Mouse (Mus musculus): ENCODE measurements around the gene Exd2.
A peak's percentile ranks its signal among the peaks of the same experiment; 100 is the strongest.

Gene Exd2

DNA sequence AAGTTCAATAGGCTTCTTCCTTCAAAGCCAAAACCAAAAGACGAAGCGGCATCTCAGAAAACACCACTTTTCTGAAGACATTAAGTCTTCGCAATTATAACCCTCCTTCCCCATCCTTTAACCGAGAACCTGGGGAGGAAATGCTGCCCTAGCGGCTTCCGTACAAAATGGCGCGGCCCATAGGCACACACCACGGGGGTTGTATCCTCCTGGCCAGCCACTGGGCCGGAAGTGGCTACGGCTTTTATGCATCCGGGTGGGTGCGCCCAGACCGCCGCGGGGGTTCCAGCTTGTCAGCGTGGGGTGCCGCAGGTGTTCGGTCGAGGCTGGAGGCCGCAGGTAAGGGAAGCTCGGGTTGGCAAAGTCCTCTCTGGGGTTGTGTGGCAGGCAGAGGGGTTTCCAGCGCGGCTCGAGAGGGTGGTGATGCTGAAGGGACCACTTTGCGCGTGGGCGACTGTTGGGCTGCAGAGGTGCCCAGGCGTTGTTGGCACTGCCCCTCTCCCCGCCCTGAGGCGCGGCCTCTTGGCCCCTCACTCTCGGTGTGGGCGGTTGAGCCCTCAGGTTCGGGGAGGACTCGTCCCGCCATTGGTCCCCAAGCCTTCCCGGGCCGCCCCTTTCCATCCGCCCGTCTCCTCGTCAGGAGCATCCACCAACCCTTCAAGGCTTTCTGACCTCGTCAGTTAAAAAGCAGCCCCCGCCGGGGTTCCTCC is at the start of gene Exd2:
TSS of gene Exd2 (plus strand) at position 154 of the 710 bp plus-strand sequence.
- peak; percentile 94 for DNase-seq

DNA sequence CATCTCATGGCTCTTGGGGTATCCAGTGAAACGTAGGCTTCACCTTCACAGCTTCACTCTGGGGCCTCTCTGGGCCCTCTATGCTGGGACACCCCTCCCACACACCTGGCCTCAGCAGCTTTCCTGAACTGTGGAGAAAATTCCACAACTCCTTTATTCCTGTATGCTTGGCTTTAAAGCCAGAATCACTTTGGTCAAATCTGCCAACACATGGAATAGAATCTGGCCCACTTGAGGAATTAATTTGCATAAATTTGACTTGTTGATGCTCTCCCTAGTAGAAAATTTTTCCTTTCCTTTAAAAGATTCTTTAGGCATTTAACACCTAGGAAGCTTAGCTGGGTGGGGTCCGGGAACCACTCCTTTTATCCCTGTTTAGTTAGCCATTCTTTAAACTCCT is 47.8 kb upstream of the Exd2 start:
- no peak for DNase-seq

DNA sequence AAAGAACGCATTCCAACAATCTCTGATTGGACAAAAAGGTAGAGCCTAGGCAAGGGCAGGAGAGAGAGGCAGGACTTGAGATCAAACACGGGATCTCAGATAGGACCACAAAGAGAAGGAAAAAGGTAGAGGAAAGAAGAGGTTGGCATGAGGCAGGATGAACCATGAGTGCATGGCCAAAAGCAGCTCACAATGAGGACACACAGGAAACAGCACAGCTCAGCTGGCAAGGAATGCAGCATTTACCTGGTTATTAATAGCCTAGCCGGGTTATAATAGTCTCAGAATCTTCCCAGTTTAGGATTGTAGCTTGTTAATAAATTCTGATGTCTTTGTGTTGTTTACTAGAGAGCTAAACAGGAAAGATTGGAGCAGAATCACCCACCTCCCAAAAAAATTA is 35.2 kb upstream of the Exd2 start:
- DNase-seq, result no peak

DNA sequence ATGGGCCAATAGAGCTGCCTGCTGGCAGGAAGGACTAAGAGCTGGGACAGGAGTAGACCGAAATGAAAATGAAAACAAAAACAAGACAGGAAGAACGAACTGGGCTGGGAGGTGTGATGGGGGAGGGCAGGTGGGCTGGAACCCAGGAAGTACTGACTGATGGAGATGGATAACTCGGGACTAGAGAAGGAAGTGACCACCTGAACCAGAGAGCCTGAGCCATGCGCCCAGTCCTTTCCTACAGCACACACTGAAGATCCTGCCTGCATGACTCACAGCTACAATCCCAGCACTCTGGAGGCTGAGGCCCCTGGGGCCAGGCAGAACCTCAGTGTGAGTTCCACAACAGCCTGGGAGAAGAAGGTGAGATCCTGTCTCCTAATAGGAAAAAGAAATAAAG is 29.6 kb upstream of the Exd2 start:
- no peak for DNase-seq

DNA sequence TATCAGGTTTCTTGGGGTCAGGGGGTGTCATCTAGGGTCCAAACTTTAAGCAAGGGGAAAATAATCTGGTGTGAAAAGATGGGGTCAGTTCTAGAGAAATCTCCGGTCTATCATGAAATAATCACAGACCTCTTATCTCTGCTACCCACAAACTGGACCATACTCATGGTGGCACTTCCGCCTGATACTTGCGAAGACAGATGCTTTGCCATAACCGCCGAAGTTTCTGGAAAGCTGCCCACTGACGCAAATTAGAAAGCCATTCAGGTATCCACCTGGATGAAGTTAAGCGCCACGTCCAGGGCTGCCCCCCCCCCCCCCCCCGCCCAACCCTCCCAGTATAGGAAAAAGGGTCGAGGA is 28.3 kb upstream of the Exd2 start:
- no peak for DNase-seq

DNA sequence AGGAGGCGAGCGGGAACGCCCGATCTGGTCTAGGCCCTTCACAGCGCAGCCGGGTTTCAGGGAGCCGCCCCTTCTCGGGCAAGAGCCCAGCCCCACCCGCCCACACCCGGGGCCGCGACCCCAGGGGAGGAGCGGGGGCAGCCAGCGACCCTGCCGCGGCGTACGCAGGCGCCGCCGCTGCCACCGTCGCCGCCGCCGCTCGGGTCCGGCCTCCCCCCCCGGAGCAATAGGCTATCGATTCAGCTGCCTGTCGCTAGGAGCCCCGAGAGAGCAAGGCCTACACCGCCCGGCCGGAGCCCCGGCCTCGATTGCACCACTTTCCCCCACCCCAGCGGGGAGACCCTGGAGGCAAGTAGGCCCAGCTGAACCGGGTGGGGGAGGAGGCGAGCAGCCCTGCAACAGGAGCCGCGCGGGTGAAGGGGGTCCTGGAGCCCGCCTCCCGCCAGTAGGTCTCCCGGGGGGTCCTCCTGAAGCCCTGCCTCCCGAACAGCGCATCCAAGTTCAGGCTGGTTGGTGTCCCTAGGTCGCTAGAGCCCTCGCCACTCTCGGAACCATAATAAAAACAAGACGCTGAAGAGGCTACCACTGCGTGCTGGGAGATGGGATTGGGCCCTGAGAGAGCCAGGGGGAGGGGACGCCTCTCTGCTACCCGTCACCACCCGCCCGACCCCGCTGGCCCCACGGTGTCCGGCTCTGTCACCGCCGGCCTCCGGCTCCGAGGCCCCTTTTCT is 27.8 kb upstream of the Exd2 start:
- DNase-seq, result peak; percentile 87

DNA sequence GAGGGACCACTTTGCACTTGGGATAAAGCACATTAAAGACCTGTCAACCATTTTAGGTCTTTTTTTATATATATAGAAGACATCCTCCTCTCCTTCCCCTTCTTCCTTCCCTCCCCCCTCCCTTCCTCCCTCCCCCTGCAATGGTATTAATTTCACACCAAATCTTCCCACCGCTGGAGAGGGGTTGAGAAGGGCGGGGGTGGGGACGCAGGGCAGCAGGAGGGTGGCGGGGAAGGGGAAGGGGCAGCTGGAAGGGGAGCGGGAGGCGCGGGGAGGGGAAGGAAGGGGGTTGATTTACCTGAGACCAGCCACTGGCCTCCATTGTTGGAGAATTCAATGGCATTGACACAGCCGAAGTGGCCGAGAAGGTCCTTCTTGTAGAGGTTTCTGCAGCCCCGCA is 27.0 kb upstream of the Exd2 start:
- DNase-seq, result peak; percentile 53

DNA sequence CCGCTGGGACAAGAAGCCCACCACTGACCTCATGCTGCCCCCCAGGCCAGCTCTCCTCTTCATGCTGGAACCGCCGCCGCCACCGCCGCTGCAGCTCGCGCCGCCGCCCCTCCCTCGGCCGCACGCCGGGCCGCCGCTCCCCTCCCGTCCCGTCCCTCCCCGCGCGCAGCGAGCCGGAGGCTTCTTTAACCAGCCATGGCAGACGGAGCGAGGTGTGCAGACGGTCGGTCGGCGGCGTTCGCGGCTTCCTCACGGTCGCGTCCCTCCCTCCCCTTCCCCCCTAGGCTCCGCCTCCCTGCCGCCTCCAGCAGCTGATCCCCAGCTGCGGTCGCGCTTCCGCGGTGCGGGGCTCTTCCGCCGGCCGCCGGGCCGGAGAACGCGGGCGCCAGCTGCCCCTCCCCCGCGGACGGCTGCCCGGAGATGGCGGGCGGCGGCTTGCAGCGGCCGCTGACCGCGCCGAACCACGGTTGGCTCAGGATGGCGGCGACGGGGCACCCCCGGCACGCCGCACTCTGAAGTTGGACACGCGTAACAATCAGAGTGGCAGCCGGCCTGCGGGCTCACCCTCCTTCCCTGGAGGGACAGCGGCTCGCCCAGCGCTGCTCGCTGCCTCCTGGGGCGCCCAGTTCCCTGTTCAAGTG is 26.4 kb upstream of the Exd2 start, which contains the start of gene Dcaf5:
TSS of gene Dcaf5 (minus strand) at position 266 of the 641 bp plus-strand sequence.
- DNase-seq, result peak; percentile 89

DNA sequence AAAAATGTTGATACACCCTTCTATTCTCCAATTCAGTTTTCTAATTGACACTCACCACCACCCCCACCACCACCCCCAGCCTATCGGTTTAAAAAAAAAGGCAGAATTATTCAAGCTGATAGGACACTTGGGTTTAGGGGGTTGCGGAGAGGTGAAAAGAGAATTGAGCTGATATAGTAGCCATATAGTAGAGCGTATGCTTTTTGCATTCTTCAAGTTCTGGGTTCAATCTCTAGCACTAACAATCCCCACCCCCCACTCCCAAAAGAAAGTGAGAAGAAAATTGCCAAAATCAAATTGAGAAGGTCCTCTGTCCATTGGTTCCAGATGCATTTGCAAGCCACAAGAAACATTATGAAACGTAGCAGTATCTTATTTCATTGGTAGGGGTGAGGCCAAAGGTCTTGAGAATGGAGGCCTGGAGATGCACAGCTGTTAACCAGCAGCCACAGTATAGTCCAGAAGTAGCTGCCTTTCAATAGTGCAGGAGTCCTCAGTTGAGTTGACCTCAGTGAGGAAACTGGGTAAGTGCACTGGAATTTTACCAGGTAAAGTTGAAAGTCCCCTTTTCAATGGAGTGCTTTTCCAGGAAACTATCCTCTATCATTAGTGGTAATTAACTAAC is 25.7 kb upstream of the Exd2 start:
- DNase-seq, result peak; percentile 44

DNA sequence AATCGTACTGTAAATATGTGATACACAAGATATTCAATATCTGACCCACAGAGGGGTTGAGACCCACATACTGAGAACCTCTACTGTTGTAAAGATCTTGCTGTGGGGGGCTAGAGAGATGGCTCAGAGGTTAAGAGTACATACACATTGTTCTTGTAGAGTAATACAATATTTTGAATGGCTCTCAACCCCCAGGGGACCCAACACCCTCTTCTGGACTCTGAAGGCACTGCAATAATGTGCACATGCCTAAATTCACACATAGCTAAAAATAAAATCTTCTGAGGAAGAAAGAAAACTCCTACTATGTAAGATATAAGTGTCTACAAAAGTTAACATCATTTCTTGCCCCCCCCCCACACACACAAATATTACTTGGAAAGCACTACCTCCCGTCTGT is 21.9 kb upstream of the Exd2 start:
- peak; percentile 17 for DNase-seq

DNA sequence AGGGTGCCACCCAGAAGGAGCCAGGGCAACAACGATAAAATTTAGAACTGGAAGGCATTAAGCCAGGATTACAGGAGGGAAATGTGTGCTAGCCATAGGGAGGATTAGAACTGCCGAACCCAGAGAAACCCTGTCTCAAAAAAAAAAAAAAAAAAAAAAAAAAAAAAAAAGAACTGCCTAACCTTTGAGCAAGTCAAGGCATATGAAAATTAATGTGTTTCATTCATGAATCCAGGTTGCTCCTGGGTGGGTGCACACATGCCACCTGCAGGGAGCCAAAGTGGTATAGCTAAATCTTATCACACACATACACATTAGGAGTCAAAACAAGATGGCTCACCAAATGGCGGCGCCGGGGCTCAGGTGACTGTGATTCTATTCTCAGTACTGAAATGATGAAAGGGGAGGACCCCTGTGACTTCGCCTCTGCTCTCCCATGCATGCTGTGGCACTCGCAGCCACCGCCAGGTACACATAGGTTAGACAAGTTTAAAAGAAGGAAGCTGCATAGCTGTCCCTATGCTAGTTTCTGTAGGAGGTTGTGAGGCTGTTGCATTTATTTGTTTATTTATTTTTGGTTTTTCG is 18.3 kb upstream of the Exd2 start:
- DNase-seq, result no peak

DNA sequence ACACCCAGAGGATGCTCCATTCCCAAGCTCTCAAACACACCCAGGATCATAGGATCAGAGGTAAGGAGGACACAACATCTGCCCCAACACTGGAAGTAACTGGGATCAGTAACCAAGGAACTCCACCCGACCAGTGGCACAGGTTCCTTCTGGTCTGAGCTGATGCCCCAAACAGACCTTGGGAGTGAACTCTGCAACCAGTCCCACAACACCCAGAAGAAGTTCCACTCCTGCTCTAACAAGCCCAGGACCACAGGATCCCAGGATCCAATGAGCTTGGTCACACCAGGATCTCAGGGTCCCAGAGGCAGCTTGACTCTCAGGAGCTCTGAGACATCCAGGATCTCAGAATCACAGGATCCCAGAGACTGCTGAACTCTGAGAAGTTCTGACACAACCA is 9.4 kb upstream of the Exd2 start:
- no peak for DNase-seq

DNA sequence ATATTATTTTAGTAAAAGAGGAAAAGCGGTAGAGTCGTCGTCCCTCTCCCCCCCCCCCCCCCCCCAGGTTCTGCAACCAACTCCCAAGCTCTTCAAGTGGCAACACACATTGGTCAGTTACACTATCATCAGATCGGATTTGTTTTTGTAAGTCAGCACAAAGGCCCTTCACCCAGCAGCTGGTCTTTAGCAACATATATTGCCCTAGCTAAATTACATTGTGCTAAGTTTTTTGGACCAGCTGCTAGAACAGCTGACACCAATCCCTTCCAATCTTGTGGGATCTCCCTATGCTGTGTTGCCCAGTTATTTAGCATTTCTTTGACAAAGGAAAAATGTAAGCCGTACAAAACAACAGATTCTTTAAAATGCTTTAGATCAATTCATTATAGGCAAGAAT is 4.9 kb upstream of the Exd2 start:
- DNase-seq, result no peak

DNA sequence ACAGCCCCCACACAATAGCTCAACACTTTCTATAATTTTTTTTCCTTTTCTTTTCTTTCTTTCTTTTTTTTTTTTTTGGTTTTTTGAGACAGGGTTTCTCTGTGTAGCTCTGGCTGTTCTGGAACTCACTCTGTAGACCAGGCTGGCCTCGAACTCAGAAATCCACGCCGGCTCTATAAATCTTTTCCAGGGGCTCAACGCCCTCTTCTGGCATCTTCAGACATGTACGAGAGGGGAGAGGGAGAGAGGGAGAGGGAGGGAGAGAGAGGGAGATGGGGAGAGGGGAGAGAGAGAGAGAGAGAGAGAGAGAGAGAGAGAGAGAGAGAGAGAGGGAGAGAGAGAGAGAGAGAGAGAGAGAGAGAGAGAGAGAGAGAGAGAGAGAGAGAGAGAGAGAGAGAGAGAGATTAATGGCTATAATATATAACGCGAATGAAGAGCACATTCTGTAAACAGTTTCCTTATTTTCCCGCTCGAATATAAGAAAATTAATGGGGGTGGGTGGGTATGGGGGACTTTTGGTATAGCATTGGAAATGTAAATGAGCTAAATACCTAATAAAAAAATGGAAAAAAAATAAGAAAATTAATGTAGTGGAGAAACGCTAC is 501 bp upstream of the Exd2 start:
- peak; percentile 58 for DNase-seq

DNA sequence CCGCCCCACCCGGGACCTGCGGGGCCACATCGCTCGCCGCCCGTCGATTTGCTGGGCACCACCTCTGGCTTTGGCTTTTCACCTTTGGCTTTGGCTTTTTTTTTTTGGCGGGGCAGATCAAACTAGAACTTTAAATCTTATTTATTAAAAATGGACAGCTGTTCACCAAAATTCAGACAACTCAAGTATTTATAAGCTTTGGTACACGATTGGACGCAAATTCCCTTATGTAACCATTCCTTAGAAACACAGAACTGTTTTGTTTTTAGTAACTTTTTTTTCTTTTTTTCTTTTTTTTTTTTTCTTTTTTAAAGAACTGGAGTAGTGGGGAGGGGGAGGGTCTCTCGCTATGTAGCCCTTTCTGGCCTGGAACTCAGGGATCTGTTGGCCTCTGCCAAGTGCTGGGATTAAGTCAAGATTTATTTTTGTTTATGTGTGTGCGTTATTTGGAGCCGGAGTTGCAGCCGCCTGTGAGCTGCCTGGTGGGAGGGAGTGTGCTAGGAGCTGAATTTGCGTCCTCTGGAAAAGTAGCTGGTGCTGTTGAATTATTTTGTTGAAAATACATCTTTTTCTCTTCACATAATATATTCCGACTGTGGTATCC is 873 bp downstream of the Exd2 start:
- DNase-seq, result peak; percentile 37

DNA sequence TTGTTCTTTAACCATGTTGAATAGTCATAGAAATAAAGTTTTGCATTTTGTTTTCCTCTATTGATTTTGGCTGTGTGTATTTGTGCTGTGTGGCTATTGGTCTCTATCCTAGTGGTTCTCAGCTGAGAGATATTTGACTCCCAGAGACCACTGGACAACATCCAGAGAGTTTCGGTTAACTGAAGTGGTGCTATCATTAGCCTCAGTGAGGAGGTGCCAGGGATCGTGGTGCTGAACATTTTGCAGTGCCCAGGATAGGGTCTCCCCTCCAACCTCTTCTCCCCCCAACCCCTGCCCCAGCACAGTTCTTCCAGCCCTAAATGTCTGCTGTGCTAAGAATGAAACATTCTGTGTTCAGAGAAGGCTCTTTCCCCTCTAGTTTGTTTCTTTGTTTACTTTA is 7.3 kb downstream of the Exd2 start:
- no peak for DNase-seq

DNA sequence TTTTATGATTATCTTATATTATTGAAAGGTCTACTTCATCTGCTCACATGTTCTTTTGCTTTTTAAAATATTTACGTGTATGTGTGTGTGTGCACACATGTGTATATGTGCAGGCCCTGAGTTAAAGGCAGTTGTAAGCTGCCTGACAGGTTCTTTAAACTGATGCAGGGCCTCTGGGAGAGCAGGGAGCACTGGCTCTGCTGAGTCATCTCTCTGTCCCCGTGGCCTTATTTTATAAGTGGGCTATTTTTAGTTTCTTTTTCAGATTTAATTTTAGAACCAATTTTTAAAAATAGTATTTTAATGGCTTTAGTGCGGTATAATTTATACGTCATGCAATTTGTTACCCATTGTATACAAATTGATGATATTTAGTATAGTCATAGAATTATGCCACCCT is 9.0 kb downstream of the Exd2 start:
- DNase-seq, result no peak

DNA sequence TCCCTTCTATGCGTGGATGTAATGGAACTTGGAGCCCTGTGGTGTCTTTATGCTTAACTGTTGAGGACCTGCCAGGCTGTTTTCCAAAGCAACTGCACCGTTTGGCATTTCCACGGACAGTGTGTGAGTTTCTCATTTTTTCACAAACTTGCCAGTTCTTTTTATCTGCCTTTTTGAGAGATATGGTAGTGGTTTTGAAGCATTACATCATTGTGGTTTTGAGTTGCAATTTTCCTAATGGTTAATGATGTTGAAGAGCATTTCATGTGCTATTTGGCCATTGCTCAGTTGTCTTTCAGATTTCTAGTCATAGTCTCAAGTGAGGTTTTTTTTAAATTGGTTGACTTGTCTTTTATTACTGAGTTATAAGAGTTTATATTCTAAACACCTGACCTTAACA is 10.8 kb downstream of the Exd2 start:
- no peak for DNase-seq

DNA sequence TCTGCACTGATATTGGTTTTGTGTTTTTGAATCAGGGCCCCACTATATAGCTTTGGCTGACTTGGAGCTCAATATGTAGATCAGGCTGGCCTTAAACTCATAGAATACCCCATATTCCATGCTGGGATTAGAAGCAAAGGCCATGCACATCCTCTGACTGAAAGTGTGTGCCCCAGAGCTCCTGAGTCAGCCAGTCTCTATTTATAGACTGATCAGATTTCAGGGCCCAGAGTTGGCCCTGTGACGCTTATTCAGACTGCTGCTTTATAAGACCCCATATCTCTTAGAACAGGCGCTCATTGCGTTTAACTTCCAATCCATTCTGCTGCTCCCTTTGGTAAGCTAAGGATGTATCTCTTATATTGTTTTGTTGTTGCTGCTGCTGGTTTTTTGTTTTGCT is 17.1 kb downstream of the Exd2 start:
- DNase-seq, result no peak

DNA sequence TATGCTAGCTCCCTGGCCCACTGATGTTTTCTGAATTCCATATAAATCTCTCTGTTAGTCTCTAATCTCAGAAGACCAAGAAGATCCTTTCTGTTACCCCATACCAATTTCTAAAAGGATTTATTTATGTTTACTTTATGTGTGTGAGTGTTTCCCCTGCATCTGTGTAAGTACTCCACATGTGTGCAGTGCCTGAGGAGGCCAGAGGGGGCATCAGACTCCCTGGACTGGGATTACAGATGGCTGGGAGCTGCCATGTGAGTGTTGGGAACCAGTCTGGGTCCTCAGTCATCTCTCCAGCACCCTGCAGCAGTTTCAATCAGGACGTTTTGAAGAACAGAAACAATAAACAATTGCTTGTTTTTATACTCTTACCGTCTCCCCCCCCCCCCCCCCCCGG is 20.5 kb downstream of the Exd2 start:
- DNase-seq, result no peak

DNA sequence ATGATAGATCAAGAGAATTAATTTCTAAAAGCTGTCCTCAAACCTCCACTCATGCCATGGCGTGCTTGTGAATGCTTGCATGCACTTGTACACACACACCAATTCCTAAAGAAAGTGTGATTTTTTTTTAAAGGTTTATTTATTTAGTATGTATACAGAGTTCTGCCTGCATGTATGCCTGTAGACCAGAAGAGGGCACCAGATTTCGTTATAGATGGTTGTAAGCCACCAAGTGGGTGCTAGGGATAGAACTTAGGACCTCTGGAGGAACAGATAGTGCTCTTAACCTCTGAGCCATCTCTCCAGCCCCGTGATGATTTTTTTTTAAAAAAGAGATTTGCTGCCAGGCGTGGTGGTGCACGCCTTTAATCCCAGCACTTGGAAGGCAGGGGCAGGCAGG is 30.4 kb downstream of the Exd2 start:
- no peak for DNase-seq

DNA sequence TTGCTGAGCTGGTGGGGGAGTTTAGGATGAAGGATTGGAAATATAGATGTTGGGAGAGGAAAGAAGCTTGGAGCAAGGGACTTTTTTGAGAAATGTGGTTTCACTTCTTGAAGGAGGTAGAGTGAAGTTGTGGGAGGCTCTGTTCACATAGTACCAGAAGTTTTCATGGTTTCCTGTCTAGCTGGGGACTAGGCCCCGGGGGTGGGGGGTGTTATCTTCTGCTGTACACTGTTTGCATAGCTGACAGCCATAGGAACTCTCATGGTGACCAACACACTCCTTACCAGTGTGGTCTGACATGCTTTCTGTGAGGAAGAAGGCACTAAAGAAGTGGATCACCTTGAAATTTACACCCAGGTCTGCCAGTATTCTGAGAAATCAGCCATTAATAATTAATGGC is 32.8 kb downstream of the Exd2 start:
- no peak for DNase-seq

DNA sequence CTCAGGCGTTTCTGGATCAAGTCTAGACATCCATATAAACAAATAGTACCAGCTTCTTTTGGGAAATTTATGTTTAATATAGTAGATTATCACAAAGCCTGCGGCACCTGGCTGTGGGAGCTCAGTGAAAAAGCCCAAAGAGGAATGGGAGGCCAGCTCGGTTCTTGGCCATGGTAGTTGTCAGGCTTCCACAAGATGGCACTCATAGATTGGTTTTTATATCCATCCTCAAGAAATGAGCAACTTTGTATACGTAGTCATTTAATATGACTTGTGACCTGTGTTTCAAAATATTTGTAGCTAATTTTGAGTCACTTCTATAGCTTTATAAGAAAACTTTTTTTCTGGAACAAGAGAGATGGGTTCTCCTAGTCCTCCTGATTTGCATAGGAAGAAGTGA is 35.5 kb downstream of the Exd2 start:
- no peak for DNase-seq
